Mouse (Mus musculus) hindbrain, postnatal 0 days (tissue): Measurements from ENCODE around the gene Mex3a. TPM values are rescaled to one million over a fixed set of nuclear protein-coding genes. Genes with fewer than 3 reads are reported as not detected.
"Not testable (repeated sequence)": the region's sequence is repeated elsewhere in the genome, so short reads cannot be mapped to it uniquely, and the experiment has no call there.

Source experiments
- ATAC-seq: fragments of 200-750 bp; cut with Nextera tagmentation; 2 replicates; pipeline ENCODE4 v1.8.0; 2017; ENCODE audit warnings: mild to moderate bottlenecking, moderate TSS enrichment, moderate library complexity
- DNase-seq: peaks from one replicate; pipeline ENCODE4 v3.0.0-alpha.2; 2015; ENCODE audit warnings: low spot score
- H3K27ac ChIP-seq: fragments of 300-500 bp; sonication (generic); 2 replicates; pipeline ENCODE4 v1.5.1; 2014; ENCODE audit warnings: mild to moderate bottlenecking
- H3K27me3 ChIP-seq: fragments of 300-500 bp; sonication (generic); 2 replicates; pipeline ENCODE4 v1.6.1; 2014; ENCODE audit warnings: low read length, mixed read lengths; ENCODE audit not compliant: insufficient read depth
- H3K36me3 ChIP-seq: fragments of 300-500 bp; sonication (generic); 2 replicates; pipeline ENCODE4 v1.6.1; 2014; ENCODE audit warnings: low read length, mixed read lengths; ENCODE audit not compliant: insufficient read depth
- H3K4me1 ChIP-seq: fragments of 300-500 bp; sonication (generic); 2 replicates; pipeline ENCODE4 v1.6.1; 2014; ENCODE audit warnings: antibody characterized with exemption, low read length, mixed read lengths; ENCODE audit not compliant: insufficient read depth
- H3K4me2 ChIP-seq: fragments of 300-500 bp; sonication (generic); 2 replicates; pipeline ENCODE4 v1.6.1; 2014; ENCODE audit warnings: low read depth, mild to moderate bottlenecking, low read length, moderate library complexity, mixed read lengths
- H3K4me3 ChIP-seq: fragments of 300-500 bp; sonication (generic); 2 replicates; pipeline ENCODE4 v1.5.1; 2014; ENCODE audit warnings: low read length
- H3K9ac ChIP-seq: fragments of 300-500 bp; sonication (generic); replicated peaks from 2 replicates; pipeline ENCODE4 v1.6.1; 2014; ENCODE audit warnings: mild to moderate bottlenecking, low read length, moderate library complexity, mixed read lengths
- H3K9me3 ChIP-seq: fragments of 300-500 bp; sonication (generic); 2 replicates; pipeline ENCODE4 v1.6.1; 2016; ENCODE audit warnings: low read length, mixed read lengths
- CTCF ChIP-seq: IDR thresholded peaks from 2 replicates; pipeline ENCODE4 v1.5.1; 2016; ENCODE audit warnings: antibody characterized with exemption, control low read depth, low read depth
- WGBS: fragments of 180-500 bp; shearing (Covaris S2); extraction: QIAGEN DNeasy Blood & Tissue Kit; methylation state at CpG from one replicate; pipeline ENCODE4 v1.1.7; 2014; 5-methylcytosine and 5-hydroxymethylcytosine counted together
- polyA plus RNA-seq: library from polyadenylated mRNA; unstranded; fragments of >200 nt; fragmentation: Nextera tagmentation; extraction: Ambion mirVana; gene quantifications from 2 replicates; pipeline ENCODE4 v1.2.1, GENCODE M21; 2015
- total RNA-seq: library from RNA; depleted of rRNA; stranded (reverse); fragments of >200 nt; gene quantifications from 2 replicates; pipeline ENCODE4 v1.2.3, GENCODE M21; 2014

Gene Mex3a
- total and polyA plus RNA-seq, 2 experiments from 2014 or later = 15.3 to 52.3 TPM

- Histone ChIP-seq H3K9me3 (no peaks in the 10 kb centered on the region), H3K4me3 (no peak overlapping the region), H3K4me1 (no peaks in the 10 kb centered on the region), H3K27ac (no peak overlapping the region), H3K4me2 (no peak overlapping the region), H3K36me3 (peaks cover 14% of the 10 kb centered on the region), H3K9ac (no peak overlapping the region), H3K27me3 (no peaks in the 10 kb centered on the region)
- whole genome bisulfite sequencing = 94% methylated on average over 2 of the region's 2 CpGs
- ATAC-seq = no peak
- no peak for DNase-seq
- TF ChIP-seq CTCF = no peak
These were observed 41.6 kb downstream of the Mex3a start for GRCm38 (mm10) chr3:88573810-88574209.

GRCm38 (mm10) chr3:88575540-88575939 lies 43.3 kb downstream of the Mex3a start, which contains the start of gene Ssr2:
Ssr2 (plus strand) TSS chr3:88575876.
- H3K9ac ChIP-seq = no peak within 1 kb of the TSS
- no peaks in the 10 kb centered on the region for H3K4me1 ChIP-seq
- no peak within 1 kb of the TSS for H3K4me2 ChIP-seq
- no peaks in the 10 kb centered on the region for H3K36me3 ChIP-seq
- no peak within 1 kb of the TSS for H3K4me3 ChIP-seq
- H3K27ac ChIP-seq = no peak within 1 kb of the TSS
- H3K27me3 ChIP-seq = no peaks in the 10 kb centered on the region
- H3K9me3 ChIP-seq = no peaks in the 10 kb centered on the region
- ATAC-seq (no peak), DNase-seq (no peak)
- TF ChIP-seq CTCF = no peak
- 87% methylated on average over 3 of the region's 3 CpGs for WGBS

- not testable (repeated sequence) for H3K36me3 ChIP-seq, H3K9ac ChIP-seq, ATAC-seq, H3K4me2 ChIP-seq, H3K27me3 ChIP-seq, DNase-seq, H3K27ac ChIP-seq, H3K4me3 ChIP-seq, H3K4me1 ChIP-seq, H3K9me3 ChIP-seq
- WGBS = 85% methylated on average over 5 of the region's 5 CpGs
These were observed 45.7 kb downstream of the Mex3a start for GRCm38 (mm10) chr3:88577846-88578245.

GRCm38 (mm10) chr3:88578498-88579424 lies 46.6 kb downstream of the Mex3a start:
- Histone ChIP-seq H3K9me3 (no peaks in the 10 kb centered on the region), H3K4me1 (no peaks in the 10 kb centered on the region), H3K27ac (no peak overlapping the region), H3K27me3 (no peaks in the 10 kb centered on the region), H3K36me3 (peaks cover 13% of the 10 kb centered on the region), H3K4me3 (peak overlapping the region; percentile 80), H3K4me2 (peak overlapping the region; percentile 80), H3K9ac (peak overlapping the region; percentile 69; the same call in 1 of the 2 replicates)
- DNase-seq = no peak
- WGBS = 55% methylated on average over 8 of the region's 8 CpGs
- peak; percentile 31; the same call in 1 of the 2 replicates for ATAC-seq
- TF ChIP-seq CTCF = no peak

- peak; percentile 91 for ATAC-seq
- no peak for TF ChIP-seq CTCF
- Histone ChIP-seq H3K4me2 (peak overlapping the region; percentile 80), H3K4me3 (peak overlapping the region; percentile 80), H3K27me3 (no peaks in the 10 kb centered on the region), H3K4me1 (no peaks in the 10 kb centered on the region), H3K9me3 (no peaks in the 10 kb centered on the region), H3K36me3 (peaks cover 13% of the 10 kb centered on the region), H3K9ac (peak overlapping the region; percentile 69), H3K27ac (peak overlapping the region; percentile 62; the same call in 1 of the 2 replicates)
- under 1% methylated on average over 34 of the region's 34 CpGs for WGBS
- DNase-seq = peak; percentile 90
These were observed 47.4 kb downstream of the Mex3a start for GRCm38 (mm10) chr3:88579454-88580117.

GRCm38 (mm10) chr3:88585769-88586168 lies 53.6 kb downstream of the Mex3a start:
- H3K36me3 ChIP-seq = peaks cover 42% of the 10 kb centered on the region
- no peak for TF ChIP-seq CTCF
- H3K9ac ChIP-seq = no peak overlapping the region
- WGBS = 95% methylated on average over 6 of the region's 6 CpGs
- no peak overlapping the region for H3K27ac ChIP-seq
- no peaks in the 10 kb centered on the region for H3K9me3 ChIP-seq
- H3K27me3 ChIP-seq = no peaks in the 10 kb centered on the region
- H3K4me1 ChIP-seq = no peaks in the 10 kb centered on the region
- no peak for ATAC-seq
- no peak overlapping the region for H3K4me3 ChIP-seq
- H3K4me2 ChIP-seq = no peak overlapping the region
- no peak for DNase-seq
